Comparison of ENCODE assay signal across 8 mouse cellular contexts in the genomic region with DNA sequence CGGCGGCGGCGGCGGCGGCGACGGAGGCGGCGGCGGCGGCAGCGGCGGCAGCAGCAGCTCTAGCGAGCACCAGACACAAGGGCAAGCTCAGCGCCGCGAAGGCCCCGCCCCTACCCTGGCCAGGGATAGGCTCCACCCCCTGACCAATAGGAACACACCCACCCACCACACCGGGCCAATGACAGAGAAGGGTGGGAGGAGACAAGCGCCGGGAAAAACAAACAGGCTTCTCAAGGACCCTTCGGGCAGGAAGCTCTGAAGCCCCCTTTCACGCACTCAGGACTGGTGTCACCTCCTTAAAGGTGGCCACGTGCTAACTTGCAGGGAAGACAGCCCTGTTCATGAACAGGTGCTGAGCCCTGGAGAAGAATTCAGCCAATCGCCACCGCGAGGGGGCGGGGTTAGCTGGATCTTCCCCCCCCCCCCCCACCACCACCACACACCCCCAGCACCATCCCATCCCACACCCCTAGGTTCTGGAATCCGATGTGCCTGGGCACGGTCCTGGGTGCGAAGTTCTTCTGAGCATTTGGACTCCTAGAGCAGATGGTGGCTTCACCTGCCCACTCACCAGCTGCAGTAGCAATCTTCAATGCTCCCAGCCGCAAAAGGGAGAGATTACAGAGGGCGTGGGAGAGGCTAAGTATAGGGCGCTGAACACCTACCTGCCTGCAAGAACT. TPM values are rescaled to one million over a fixed set of nuclear protein-coding genes. Genes with fewer than 3 reads are reported as not detected.
DNase-seq lines count a peak whose midpoint lies in the region; ATAC-seq and TF ChIP-seq lines count a peak whose summit lies in the region.

A gene (minus strand): TSS at position 83 of the 680 bp plus-strand sequence.

- peaks cover 49% of the 10 kb centered on the region for H3K27me3 ChIP-seq in erythroblast, embryonic 14.5 days (ENCODE audit: control insufficient read depth)
- peaks cover 22% of the 10 kb centered on the region for H3K27me3 ChIP-seq in heart, embryonic 10.5 days (ENCODE audit: insufficient read depth, poor library complexity, severe bottlenecking)
- H3K27me3 ChIP-seq in limb, embryonic 14.5 days (ENCODE audit: control insufficient read depth, insufficient read depth, low read length), result peaks cover 16% of the 10 kb centered on the region
- no peaks in the 10 kb centered on the region for H3K27me3 ChIP-seq in midbrain, embryonic 16.5 days (ENCODE audit: control insufficient read depth, insufficient read depth, low read depth, low read length)

- H3K4me1 ChIP-seq in brown adipose tissue, adult 24 weeks (ENCODE audit: control insufficient read depth, insufficient read depth, insufficient read length, low read length), result no peaks in the 10 kb centered on the region
- H3K4me1 ChIP-seq in erythroblast, embryonic 14.5 days (ENCODE audit: control insufficient read depth), result peaks cover 13% of the 10 kb centered on the region
- H3K4me1 ChIP-seq in heart, embryonic 10.5 days, result peaks cover 3% of the 10 kb centered on the region; the same call in 1 of the 2 replicates
- H3K4me1 ChIP-seq in limb, embryonic 14.5 days (ENCODE audit: control insufficient read depth, insufficient read depth, low read length), result no peaks in the 10 kb centered on the region
- peaks cover 3% of the 10 kb centered on the region; the same call in 1 of the 2 replicates for H3K4me1 ChIP-seq in midbrain, embryonic 16.5 days (ENCODE audit: control insufficient read depth, insufficient read depth, low read length)

- no peak for TF ChIP-seq POLR2A in limb, embryonic 14.5 days (IDR thresholded peaks at IDR 0.05; ENCODE audit: borderline replicate concordance, extremely low read depth, insufficient read depth, insufficient read length)

- under 1% methylated on average over 27 of the region's 35 CpGs for WGBS in heart, embryonic 10.5 days
- WGBS in limb, embryonic 14.5 days, result 2% methylated on average over 16 of the region's 35 CpGs
- WGBS in midbrain, embryonic 16.5 days, result 2% methylated on average over 32 of the region's 35 CpGs

- no peak within 1 kb of the TSS for H3K27ac ChIP-seq in brown adipose tissue, adult 24 weeks (replicated peaks; ENCODE audit: low read depth, low read length)
- H3K27ac ChIP-seq in heart, embryonic 10.5 days, result 0 out of 2 replicates have a peak within 1 kb of the TSS, but pooled peaks have one; percentile 47
- no peak within 1 kb of the TSS for H3K27ac ChIP-seq in limb, embryonic 14.5 days (replicated peaks; ENCODE audit: low read depth, low read length)
- peak within 1 kb of the TSS; percentile 97 for H3K27ac ChIP-seq in midbrain, embryonic 16.5 days (ENCODE audit: low read length)

- peak within 1 kb of the TSS; percentile 57 for H3K4me3 ChIP-seq in brown adipose tissue, adult 24 weeks (ENCODE audit: insufficient read depth, low read depth, low read length)
- peak within 1 kb of the TSS; percentile 58 for H3K4me3 ChIP-seq in erythroblast, embryonic 14.5 days (replicated peaks)
- peak within 1 kb of the TSS; percentile 80 for H3K4me3 ChIP-seq in heart, embryonic 10.5 days
- H3K4me3 ChIP-seq in limb, embryonic 14.5 days (replicated peaks; ENCODE audit: low read length), result peak within 1 kb of the TSS; percentile 81
- peak within 1 kb of the TSS; percentile 84 for H3K4me3 ChIP-seq in midbrain, embryonic 16.5 days (ENCODE audit: low read depth, low read length)

- no peaks in the 10 kb centered on the region for H3K36me3 ChIP-seq in erythroblast, embryonic 14.5 days (ENCODE audit: control insufficient read depth)
- no peaks in the 10 kb centered on the region for H3K36me3 ChIP-seq in heart, embryonic 10.5 days
- no peaks in the 10 kb centered on the region for H3K36me3 ChIP-seq in limb, embryonic 14.5 days (ENCODE audit: control insufficient read depth, insufficient read depth, low read length)
- no peaks in the 10 kb centered on the region for H3K36me3 ChIP-seq in midbrain, embryonic 16.5 days (ENCODE audit: control insufficient read depth, insufficient read depth, low read length)

- peak; percentile 100 for ATAC-seq in limb, embryonic 14.5 days (ENCODE audit: low FRiP score, low read depth)
- ATAC-seq in midbrain, embryonic 16.5 days, result peak; percentile 99

- H3K9me3 ChIP-seq in erythroblast, embryonic 14.5 days (ENCODE audit: control insufficient read depth, low read length), result no peaks in the 10 kb centered on the region; the same call in 1 of the 2 replicates
- no peaks in the 10 kb centered on the region for H3K9me3 ChIP-seq in heart, embryonic 10.5 days
- H3K9me3 ChIP-seq in limb, embryonic 14.5 days (ENCODE audit: control insufficient read depth, low read length), result peaks cover 7% of the 10 kb centered on the region; the same call in 1 of the 2 replicates
- no peaks in the 10 kb centered on the region for H3K9me3 ChIP-seq in midbrain, embryonic 16.5 days (replicated peaks; ENCODE audit: control insufficient read depth, low read length, poor library complexity, severe bottlenecking)

- peak within 1 kb of the TSS; percentile 59 for H3K9ac ChIP-seq in limb, embryonic 14.5 days (ENCODE audit: low read depth, low read length, severe bottlenecking)
- H3K9ac ChIP-seq in midbrain, embryonic 16.5 days (ENCODE audit: low read depth, low read length), result peak within 1 kb of the TSS; percentile 94

- peak; percentile 47 to 59 for DNase-seq in B cell, adult 2 months
- peak; percentile 96 for DNase-seq in heart, embryonic 10.5 days (ENCODE audit: low spot score)
- peak; percentile 94 for DNase-seq in kidney, adult 9 months
- DNase-seq in limb, embryonic 14.5 days (ENCODE audit: low spot score), result peak; percentile 94
- DNase-seq in spleen, postnatal 36 days (ENCODE audit: low spot score in 2 of 2), result peak; percentile 33 to 40

- H3K4me2 ChIP-seq in limb, embryonic 14.5 days (replicated peaks; ENCODE audit: low read depth, low read length, severe bottlenecking), result peak within 1 kb of the TSS; percentile 96
- H3K4me2 ChIP-seq in midbrain, embryonic 16.5 days (ENCODE audit: low read length), result peak within 1 kb of the TSS; percentile 67

RNA-seq across cellular contexts. Expression of the gene that starts here (rescaled TPM):
- 0.92 and 1.5 TPM in 2 replicates for polyA plus RNA-seq in brown adipose tissue, adult 24 weeks (2012; ENCODE audit: insufficient read depth, insufficient read length, missing spikeins)
- not detected in 2 replicates for polyA plus RNA-seq in erythroblast, embryonic 14.5 days (2012)
- polyA plus RNA-seq in heart, embryonic 10.5 days (2016; fragmentation: Nextera tagmentation; extraction: Ambion mirVana), result 0.26 and 0.33 TPM in 2 replicates
- 2.8 and 3.6 TPM in 2 replicates for polyA plus RNA-seq in limb, embryonic 14.5 days (2012; rRNA removed)
- polyA plus RNA-seq in limb, embryonic 14.5 days (2014; fragmentation: Nextera tagmentation; extraction: Ambion mirVana), result 3.8 and 3.9 TPM in 2 replicates
- polyA plus RNA-seq in midbrain, embryonic 16.5 days (2015; fragmentation: Nextera tagmentation; extraction: Ambion mirVana), result 71.4 and 75.6 TPM in 2 replicates

Comparison
In these comparisons a context has a peak if more than half of its experiments do, and no peak if none do; other contexts are left out.
1. RNA of the gene that starts here (polyA plus RNA-seq): 71.4 to 75.6 TPM in midbrain, embryonic 16.5 days; 2.8 to 3.9 TPM in limb, embryonic 14.5 days, 0.92 to 1.5 TPM in brown adipose tissue, adult 24 weeks, 0.26 to 0.33 TPM in heart, embryonic 10.5 days and not detected in erythroblast, embryonic 14.5 days; every median in the first group is over 10 times any median in the second.
2. Peak in DNase-seq, H3K4me3 ChIP-seq and H3K27ac ChIP-seq in heart, embryonic 10.5 days; RNA of the gene not detected or under 1 TPM.
3. DNase-seq: peak in every context shown above with its lines; median percentile 96 in heart, embryonic 10.5 days; 94 in kidney, adult 9 months; 94 in limb, embryonic 14.5 days; 53 in B cell, adult 2 months; 36 in spleen, postnatal 36 days.
4. Peak in every context shown above with its lines, with median percentiles within 50 percentile points of each other: H3K4me3 ChIP-seq.